Mouse (Mus musculus) heart, embryonic 11.5 days (tissue): Measurements from ENCODE around the gene Gm7534. TPM values are rescaled to one million over a fixed set of nuclear protein-coding genes. Genes with fewer than 3 reads are reported as not detected.
"Not testable (repeated sequence)": the region's sequence is repeated elsewhere in the genome, so short reads cannot be mapped to it uniquely, and the experiment has no call there.

ENCODE experiments used
- ATAC-seq: fragments of 200-750 bp; cut with Nextera tagmentation; replicated peaks from 2 replicates; pipeline ENCODE4 v1.8.0; 2017; ENCODE audit warnings: moderate library complexity; ENCODE audit not compliant: insufficient number of reproducible peaks, low FRiP score, low TSS enrichment
- H3K27ac ChIP-seq: fragments of 300-500 bp; sonication (generic); 2 replicates; pipeline ENCODE4 v1.5.1; 2014; ENCODE audit warnings: mild to moderate bottlenecking, low read depth, low read length
- H3K27me3 ChIP-seq: fragments of 300-500 bp; sonication (generic); 2 replicates; pipeline ENCODE4 v1.6.1; 2014; ENCODE audit warnings: mild to moderate bottlenecking, low read length, mixed read lengths; ENCODE audit not compliant: control insufficient read depth, insufficient read depth
- H3K36me3 ChIP-seq: fragments of 300-500 bp; sonication (generic); 2 replicates; pipeline ENCODE4 v1.6.1; 2014; ENCODE audit warnings: mild to moderate bottlenecking, low read length, moderate library complexity, mixed read lengths; ENCODE audit not compliant: control insufficient read depth, insufficient read depth
- H3K4me1 ChIP-seq: fragments of 300-500 bp; sonication (generic); 2 replicates; pipeline ENCODE4 v1.6.1; 2014; ENCODE audit warnings: low read length; ENCODE audit not compliant: control insufficient read depth, insufficient read depth
- H3K4me2 ChIP-seq: fragments of 300-500 bp; sonication (generic); 2 replicates; pipeline ENCODE4 v1.6.1; 2014; ENCODE audit warnings: mild to moderate bottlenecking, moderate library complexity
- H3K4me3 ChIP-seq: fragments of 300-500 bp; sonication (generic); 2 replicates; pipeline ENCODE4 v1.5.1; 2014; ENCODE audit warnings: low read depth, low read length
- H3K9ac ChIP-seq: fragments of 300-500 bp; sonication (generic); 2 replicates; pipeline ENCODE4 v1.6.1; 2014; ENCODE audit warnings: mild to moderate bottlenecking, low read depth, low read length, moderate library complexity
- H3K9me3 ChIP-seq: fragments of 300-500 bp; sonication (generic); replicated peaks from 2 replicates; pipeline ENCODE4 v1.6.1; 2016; ENCODE audit warnings: low read length; ENCODE audit not compliant: control insufficient read depth
- WGBS: fragments of 180-500 bp; shearing (Covaris S2); extraction: QIAGEN DNeasy Blood & Tissue Kit; methylation state at CpG from one replicate; pipeline ENCODE4 v1.1.7; 2014; ENCODE audit not compliant: insufficient replicate concordance; 5-methylcytosine and 5-hydroxymethylcytosine counted together
- polyA plus RNA-seq: library from polyadenylated mRNA; unstranded; fragments of >200 nt; fragmentation: Nextera tagmentation; extraction: Ambion mirVana; gene quantifications from 2 replicates; pipeline ENCODE4 v1.2.1, GENCODE M21; 2014

The Gm7534 gene
- polyA plus RNA-seq, 1 experiment from 2014 or later = not detected

- Histone ChIP-seq H3K9ac (no peak overlapping the region), H3K4me2 (no peak overlapping the region), H3K36me3 (no peaks in the 10 kb centered on the region), H3K4me3 (no peak overlapping the region), H3K27me3 (no peaks in the 10 kb centered on the region), H3K27ac (no peak overlapping the region), H3K9me3 (no peaks in the 10 kb centered on the region), H3K4me1 (peaks cover 15% of the 10 kb centered on the region)
- 71% methylated on average over 1 of the region's 1 CpGs for WGBS
- 0 out of 2 replicates have a peak, but pooled peaks have one; percentile 42 for ATAC-seq
These were observed 21.7 kb downstream of the Gm7534 start for GRCm38 (mm10) chr4:134181112-134181511.

GRCm38 (mm10) chr4:134172391-134172790, 30.4 kb downstream of the Gm7534 start:
- H3K9me3 ChIP-seq = no peaks in the 10 kb centered on the region
- 79% methylated on average over 3 of the region's 3 CpGs for WGBS
- no peak overlapping the region for H3K9ac ChIP-seq
- no peaks in the 10 kb centered on the region for H3K4me1 ChIP-seq
- no peak overlapping the region for H3K4me3 ChIP-seq
- no peak for ATAC-seq
- peaks cover 2% of the 10 kb centered on the region; the same call in 1 of the 2 replicates for H3K36me3 ChIP-seq
- H3K27me3 ChIP-seq = no peaks in the 10 kb centered on the region
- H3K4me2 ChIP-seq = no peak overlapping the region
- H3K27ac ChIP-seq = no peak overlapping the region

GRCm38 (mm10) chr4:134166906-134167305, 35.9 kb downstream of the Gm7534 start:
- no peaks in the 10 kb centered on the region for H3K27me3 ChIP-seq
- H3K9me3 ChIP-seq = no peaks in the 10 kb centered on the region
- no peak for ATAC-seq
- H3K4me1 ChIP-seq = peaks cover 12% of the 10 kb centered on the region
- H3K36me3 ChIP-seq = peaks cover 2% of the 10 kb centered on the region; the same call in 1 of the 2 replicates
- 91% methylated on average over 3 of the region's 3 CpGs for WGBS
- H3K9ac ChIP-seq = no peak overlapping the region
- no peak overlapping the region for H3K4me2 ChIP-seq
- no peak overlapping the region for H3K27ac ChIP-seq
- H3K4me3 ChIP-seq = no peak overlapping the region

- Histone ChIP-seq H3K4me2 (peak overlapping the region; percentile 19; the same call in 1 of the 2 replicates), H3K9ac (no peak overlapping the region), H3K4me3 (no peak overlapping the region), H3K36me3 (peaks cover 2% of the 10 kb centered on the region; the same call in 1 of the 2 replicates), H3K27me3 (no peaks in the 10 kb centered on the region), H3K4me1 (peaks cover 12% of the 10 kb centered on the region), H3K27ac (0 out of 2 replicates have a peak overlapping the region, but pooled peaks have one; percentile 22), H3K9me3 (no peaks in the 10 kb centered on the region)
- 80% methylated on average over 3 of the region's 3 CpGs for WGBS
- ATAC-seq = no peak
These were observed 37.0 kb downstream of the Gm7534 start for GRCm38 (mm10) chr4:134165548-134166465.

GRCm38 (mm10) chr4:134165024-134165423, 37.8 kb downstream of the Gm7534 start:
- H3K27me3 ChIP-seq = no peaks in the 10 kb centered on the region
- H3K4me1 ChIP-seq = peaks cover 12% of the 10 kb centered on the region
- ATAC-seq = no peak
- H3K36me3 ChIP-seq = no peaks in the 10 kb centered on the region; the same call in 1 of the 2 replicates
- peak overlapping the region; percentile 15; the same call in 1 of the 2 replicates for H3K4me2 ChIP-seq
- H3K4me3 ChIP-seq = no peak overlapping the region
- no peak overlapping the region for H3K9ac ChIP-seq
- WGBS = 32% methylated on average over 6 of the region's 6 CpGs
- H3K27ac ChIP-seq = peak overlapping the region; percentile 66
- H3K9me3 ChIP-seq = no peaks in the 10 kb centered on the region

GRCm38 (mm10) chr4:134164591-134164990, 38.2 kb downstream of the Gm7534 start:
- H3K4me2 ChIP-seq = no peak overlapping the region
- peaks cover 12% of the 10 kb centered on the region for H3K4me1 ChIP-seq
- peak overlapping the region; percentile 66 for H3K27ac ChIP-seq
- no peaks in the 10 kb centered on the region for H3K36me3 ChIP-seq
- ATAC-seq = no peak
- H3K27me3 ChIP-seq = no peaks in the 10 kb centered on the region
- no peak overlapping the region for H3K4me3 ChIP-seq
- H3K9ac ChIP-seq = no peak overlapping the region
- WGBS = 92% methylated on average over 5 of the region's 6 CpGs
- no peaks in the 10 kb centered on the region for H3K9me3 ChIP-seq

GRCm38 (mm10) chr4:134160071-134160470, 42.7 kb downstream of the Gm7534 start:
- not testable (repeated sequence) for H3K9me3 ChIP-seq, H3K27ac ChIP-seq, H3K27me3 ChIP-seq, H3K36me3 ChIP-seq, ATAC-seq
- peak overlapping the region; percentile 50 for H3K4me3 ChIP-seq
- 5% methylated on average over 26 of the region's 30 CpGs for WGBS
- peaks cover 12% of the 10 kb centered on the region for H3K4me1 ChIP-seq
- peak overlapping the region; percentile 66; the same call in 1 of the 2 replicates for H3K9ac ChIP-seq
- peak overlapping the region; percentile 63 for H3K4me2 ChIP-seq

- 84% methylated on average over 6 of the region's 6 CpGs for WGBS
- no peak overlapping the region for H3K27ac ChIP-seq
- 0 out of 2 replicates have a peak, but pooled peaks cover 3% of the 10 kb centered on the region for H3K36me3 ChIP-seq
- ATAC-seq = no peak
- H3K9me3 ChIP-seq = no peaks in the 10 kb centered on the region
- H3K4me2 ChIP-seq = no peak overlapping the region
- no peak overlapping the region for H3K9ac ChIP-seq
- H3K27me3 ChIP-seq = no peaks in the 10 kb centered on the region
- H3K4me1 ChIP-seq = peaks cover 8% of the 10 kb centered on the region; the same call in 1 of the 2 replicates
- no peak overlapping the region for H3K4me3 ChIP-seq
These were observed 44.0 kb downstream of the Gm7534 start for GRCm38 (mm10) chr4:134158774-134159173.
